Mouse (Mus musculus): ENCODE measurements around the gene Plek. TPM values are rescaled to one million over a fixed set of nuclear protein-coding genes. Genes with fewer than 3 reads are reported as not detected.
A peak's percentile ranks its signal among the peaks of the same experiment; 100 is the strongest.
"Not testable (repeated sequence)": the region's sequence is repeated elsewhere in the genome, so short reads cannot be mapped to it uniquely, and the experiment has no call there.

Gene Plek
- polyA plus RNA-seq, 1 experiment from 2014 or later, result 4.4 TPM

GRCm38 (mm10) chr11:17052476-17053049 is 382 bp upstream of the Plek start:
- no peaks in the 10 kb centered on the region for H3K9me3 ChIP-seq (ENCODE audit: control insufficient read depth, low read length)
- DNase-seq (ENCODE audit: low spot score) (no peak), ATAC-seq (ENCODE audit: low read depth) (no peak)
- H3K36me3 ChIP-seq (ENCODE audit: control insufficient read depth, insufficient read depth, low read length), result no peaks in the 10 kb centered on the region
- WGBS, result 13% methylated on average over 6 of the region's 6 CpGs
- H3K9ac ChIP-seq (ENCODE audit: low read depth, low read length), result peak overlapping the region; percentile 71
- peak overlapping the region; percentile 61 for H3K4me3 ChIP-seq (ENCODE audit: low read depth, low read length)
- peak overlapping the region; percentile 60 for H3K27ac ChIP-seq (replicated peaks; ENCODE audit: low read depth, low read length)
- H3K4me1 ChIP-seq (ENCODE audit: control insufficient read depth, insufficient read depth, low read length), result peaks cover 4% of the 10 kb centered on the region; the same call in 1 of the 2 replicates
- no peaks in the 10 kb centered on the region for H3K27me3 ChIP-seq (replicated peaks; ENCODE audit: control insufficient read depth, insufficient read depth, low read length)
- peak overlapping the region; percentile 69 for H3K4me2 ChIP-seq (ENCODE audit: low read depth, low read length)

GRCm38 (mm10) chr11:17045806-17046205 is 6.4 kb downstream of the Plek start:
- ATAC-seq (ENCODE audit: low read depth) (no peak), DNase-seq (ENCODE audit: low spot score) (no peak)
- Histone ChIP-seq H3K36me3 (ENCODE audit: control insufficient read depth, insufficient read depth, low read length) (no peaks in the 10 kb centered on the region), H3K27me3 (replicated peaks; ENCODE audit: control insufficient read depth, insufficient read depth, low read length) (no peaks in the 10 kb centered on the region), H3K9me3 (ENCODE audit: control insufficient read depth, low read length) (no peaks in the 10 kb centered on the region), H3K4me3 (ENCODE audit: low read depth, low read length) (no peak overlapping the region), H3K9ac (ENCODE audit: low read depth, low read length) (no peak overlapping the region), H3K4me2 (ENCODE audit: low read depth, low read length) (no peak overlapping the region), H3K4me1 (ENCODE audit: control insufficient read depth, insufficient read depth, low read length) (no peaks in the 10 kb centered on the region), H3K27ac (replicated peaks; ENCODE audit: low read depth, low read length) (no peak overlapping the region)
- WGBS, result 97% methylated on average over 2 of the region's 2 CpGs

DNA sequence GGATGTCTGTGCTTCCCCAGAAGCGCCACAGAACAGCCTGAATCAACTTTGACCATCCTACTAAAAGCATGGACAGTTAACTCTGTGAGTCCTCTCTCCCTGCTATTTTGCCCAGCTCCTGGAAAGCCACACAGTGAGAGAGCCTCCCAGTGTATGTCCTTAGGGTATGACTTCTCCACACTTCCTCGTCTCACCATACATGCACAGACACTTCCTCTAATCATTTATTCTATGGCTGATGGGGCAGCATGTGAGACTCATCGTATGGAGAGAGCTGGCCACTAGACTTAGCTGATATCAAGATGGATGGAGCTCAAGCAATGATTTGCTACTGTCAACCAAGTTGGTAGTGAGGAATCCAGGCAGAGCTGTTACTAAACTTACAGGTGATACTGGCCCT is 28.2 kb downstream of the Plek start:
- no peak for DNase-seq (ENCODE audit: low spot score)

GRCm38 (mm10) chr11:17023206-17023605 is 29.0 kb downstream of the Plek start:
- ATAC-seq (ENCODE audit: low read depth) (no peak), DNase-seq (ENCODE audit: low spot score) (no peak)
- Histone ChIP-seq H3K4me1 (ENCODE audit: control insufficient read depth, insufficient read depth, low read length) (no peaks in the 10 kb centered on the region), H3K27ac (replicated peaks; ENCODE audit: low read depth, low read length) (no peak overlapping the region), H3K36me3 (ENCODE audit: control insufficient read depth, insufficient read depth, low read length) (no peaks in the 10 kb centered on the region), H3K9ac (ENCODE audit: low read depth, low read length) (no peak overlapping the region), H3K9me3 (ENCODE audit: control insufficient read depth, low read length) (peaks cover 11% of the 10 kb centered on the region; the same call in 1 of the 2 replicates), H3K27me3 (replicated peaks; ENCODE audit: control insufficient read depth, insufficient read depth, low read length) (no peaks in the 10 kb centered on the region), H3K4me2 (ENCODE audit: low read depth, low read length) (no peak overlapping the region), H3K4me3 (ENCODE audit: low read depth, low read length) (no peak overlapping the region)
- WGBS, result 86% methylated on average over 6 of the region's 6 CpGs

More for the DNA sequence above, 28.2 kb downstream of the Plek start:
- Histone ChIP-seq H3K27ac (replicated peaks; ENCODE audit: low read depth, low read length) (no peak overlapping the region), H3K27me3 (replicated peaks; ENCODE audit: control insufficient read depth, insufficient read depth, low read length) (no peaks in the 10 kb centered on the region), H3K4me1 (ENCODE audit: control insufficient read depth, insufficient read depth, low read length) (no peaks in the 10 kb centered on the region), H3K4me3 (ENCODE audit: low read depth, low read length) (no peak overlapping the region), H3K36me3 (ENCODE audit: control insufficient read depth, insufficient read depth, low read length) (no peaks in the 10 kb centered on the region), H3K4me2 (ENCODE audit: low read depth, low read length) (no peak overlapping the region), H3K9ac (ENCODE audit: low read depth, low read length) (no peak overlapping the region), H3K9me3 (ENCODE audit: control insufficient read depth, low read length) (peaks cover 4% of the 10 kb centered on the region; the same call in 1 of the 2 replicates)
- no peak for ATAC-seq (ENCODE audit: low read depth)
- WGBS, result 79% methylated on average over 3 of the region's 3 CpGs

DNA sequence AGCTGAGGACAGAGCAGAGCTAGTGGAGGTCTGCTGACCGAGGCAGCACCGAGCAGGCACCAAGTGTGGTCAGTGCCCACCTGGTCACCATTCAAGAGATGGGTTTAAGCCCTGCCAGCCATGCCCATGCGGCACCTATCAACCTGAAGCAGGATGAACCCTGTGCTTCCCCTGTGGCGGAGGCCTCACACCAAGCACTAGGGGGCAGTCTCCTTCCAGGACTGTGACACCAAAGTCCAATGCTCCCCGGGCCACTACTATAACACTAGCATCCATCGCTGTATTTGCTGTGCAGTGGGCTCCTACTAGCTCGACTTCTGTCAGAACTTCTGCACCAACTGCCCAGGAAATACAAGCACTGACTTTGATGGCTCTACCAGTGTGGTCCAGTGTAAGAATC is 32.9 kb downstream of the Plek start:
- ATAC-seq (ENCODE audit: low read depth), result no peak
- no peak overlapping the region for H3K27ac ChIP-seq (replicated peaks; ENCODE audit: low read depth, low read length)
- peaks cover 18% of the 10 kb centered on the region for H3K9me3 ChIP-seq (ENCODE audit: control insufficient read depth, low read length)
- no peak overlapping the region for H3K9ac ChIP-seq (ENCODE audit: low read depth, low read length)
- no peaks in the 10 kb centered on the region for H3K4me1 ChIP-seq (ENCODE audit: control insufficient read depth, insufficient read depth, low read length)
- no peaks in the 10 kb centered on the region for H3K27me3 ChIP-seq (replicated peaks; ENCODE audit: control insufficient read depth, insufficient read depth, low read length)
- H3K4me3 ChIP-seq (ENCODE audit: low read depth, low read length), result no peak overlapping the region
- no peaks in the 10 kb centered on the region for H3K36me3 ChIP-seq (ENCODE audit: control insufficient read depth, insufficient read depth, low read length)
- DNase-seq (ENCODE audit: low spot score), result no peak
- 83% methylated on average over 7 of the region's 7 CpGs for WGBS
- H3K4me2 ChIP-seq (ENCODE audit: low read depth, low read length), result no peak overlapping the region

DNA sequence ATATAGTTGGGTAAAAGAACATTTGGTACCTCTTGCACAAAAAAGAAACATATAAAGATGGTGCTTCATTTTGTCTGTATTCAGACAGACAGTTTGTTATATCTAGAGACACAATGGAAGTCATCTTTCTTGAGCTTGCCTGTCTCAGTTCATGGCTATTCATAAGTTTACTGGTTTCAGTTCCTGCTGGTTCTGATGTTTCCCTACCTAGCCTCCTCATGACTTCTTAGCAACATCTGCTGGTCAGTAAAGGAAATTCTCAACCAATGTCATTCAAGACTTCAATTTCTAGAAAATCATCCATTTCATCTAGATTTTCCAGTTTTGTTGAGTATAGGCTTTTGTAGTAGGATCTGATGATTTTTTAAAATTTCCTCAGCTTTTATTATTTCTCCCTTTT is 39.2 kb downstream of the Plek start:
- Histone ChIP-seq H3K9me3 (ENCODE audit: control insufficient read depth, low read length) (peaks cover 4% of the 10 kb centered on the region), H3K36me3 (ENCODE audit: control insufficient read depth, insufficient read depth, low read length) (no peaks in the 10 kb centered on the region)

DNA sequence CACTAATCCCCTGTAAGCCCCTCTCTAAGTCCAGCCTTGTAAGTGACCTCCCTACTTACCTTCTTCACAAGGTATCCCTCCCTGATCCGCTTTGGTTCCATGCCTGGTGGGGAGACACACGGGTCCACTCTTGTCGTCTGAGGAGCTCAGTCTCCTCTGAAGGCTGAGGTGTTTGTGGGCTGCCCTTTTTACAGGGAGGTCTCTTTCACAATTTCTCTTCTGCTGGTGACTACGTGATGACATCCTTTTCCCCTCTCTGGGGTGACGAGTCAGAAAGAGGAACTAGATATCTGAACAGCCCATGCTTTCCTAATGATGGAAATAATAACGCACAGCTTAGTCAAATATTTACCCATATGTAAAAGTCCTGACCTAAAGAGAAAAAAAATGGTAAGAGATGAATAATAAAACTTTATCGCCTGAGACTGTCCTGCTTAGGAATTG is 43.7 kb downstream of the Plek start:
- Histone ChIP-seq H3K36me3 (ENCODE audit: control insufficient read depth, insufficient read depth, low read length) (no peaks in the 10 kb centered on the region), H3K4me2 (ENCODE audit: low read depth, low read length) (no peak overlapping the region), H3K9ac (ENCODE audit: low read depth, low read length) (no peak overlapping the region), H3K4me1 (ENCODE audit: control insufficient read depth, insufficient read depth, low read length) (no peaks in the 10 kb centered on the region), H3K9me3 (ENCODE audit: control insufficient read depth, low read length) (no peaks in the 10 kb centered on the region), H3K4me3 (ENCODE audit: low read depth, low read length) (no peak overlapping the region), H3K27ac (replicated peaks; ENCODE audit: low read depth, low read length) (no peak overlapping the region), H3K27me3 (replicated peaks; ENCODE audit: control insufficient read depth, insufficient read depth, low read length) (no peaks in the 10 kb centered on the region)
- WGBS, result 62% methylated on average over 7 of the region's 7 CpGs
- DNase-seq (ENCODE audit: low spot score) (no peak), ATAC-seq (ENCODE audit: low read depth) (no peak)

More for the DNA sequence above, 39.2 kb downstream of the Plek start:
- no peaks in the 10 kb centered on the region for H3K27me3 ChIP-seq (replicated peaks; ENCODE audit: control insufficient read depth, insufficient read depth, low read length)
- no peak overlapping the region for H3K4me3 ChIP-seq (ENCODE audit: low read depth, low read length)
- H3K4me1 ChIP-seq (ENCODE audit: control insufficient read depth, insufficient read depth, low read length), result no peaks in the 10 kb centered on the region
- H3K27ac ChIP-seq (replicated peaks; ENCODE audit: low read depth, low read length), result no peak overlapping the region
- no peak overlapping the region for H3K9ac ChIP-seq (ENCODE audit: low read depth, low read length)
- DNase-seq (ENCODE audit: low spot score) (no peak), ATAC-seq (ENCODE audit: low read depth) (no peak)
- no peak overlapping the region for H3K4me2 ChIP-seq (ENCODE audit: low read depth, low read length)

DNA sequence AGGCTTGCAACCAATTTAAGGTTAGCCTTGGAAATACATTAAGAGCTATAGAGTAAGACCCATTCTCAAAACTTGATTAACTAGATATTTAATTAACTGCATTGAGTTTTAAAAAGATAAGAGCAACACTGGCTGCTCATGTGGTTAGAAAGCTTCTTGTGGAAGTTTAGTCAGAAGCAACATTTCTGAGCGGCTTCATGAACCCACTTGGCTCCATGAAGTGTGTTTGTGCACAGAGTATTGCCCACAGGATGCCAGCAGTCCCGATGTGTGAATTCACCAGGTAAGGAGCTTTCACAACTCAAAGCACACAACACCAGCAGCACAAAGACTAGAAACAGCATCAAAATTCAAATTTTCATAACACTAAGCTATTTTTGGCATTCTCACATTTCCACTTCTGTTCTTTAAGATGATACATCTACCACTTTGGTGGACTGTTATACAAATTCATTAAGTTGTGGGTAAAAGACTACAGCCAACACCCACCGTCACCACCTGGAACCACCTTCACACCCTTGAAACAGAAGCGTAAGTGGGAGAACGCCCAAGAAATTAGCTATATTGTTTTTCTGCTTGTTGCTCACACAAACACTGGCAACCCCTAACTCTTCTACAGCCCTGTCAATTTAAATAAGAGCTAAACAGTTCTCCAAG is 44.5 kb downstream of the Plek start:
- Histone ChIP-seq H3K36me3 (ENCODE audit: control insufficient read depth, insufficient read depth, low read length) (no peaks in the 10 kb centered on the region), H3K27me3 (replicated peaks; ENCODE audit: control insufficient read depth, insufficient read depth, low read length) (no peaks in the 10 kb centered on the region), H3K4me2 (ENCODE audit: low read depth, low read length) (no peak overlapping the region), H3K4me3 (ENCODE audit: low read depth, low read length) (no peak overlapping the region), H3K27ac (replicated peaks; ENCODE audit: low read depth, low read length) (no peak overlapping the region), H3K4me1 (ENCODE audit: control insufficient read depth, insufficient read depth, low read length) (no peaks in the 10 kb centered on the region), H3K9me3 (ENCODE audit: control insufficient read depth, low read length) (no peaks in the 10 kb centered on the region), H3K9ac (ENCODE audit: low read depth, low read length) (no peak overlapping the region)
- DNase-seq (ENCODE audit: low spot score) (no peak), ATAC-seq (ENCODE audit: low read depth) (no peak)
- WGBS, result 82% methylated on average over 5 of the region's 5 CpGs

- H3K27ac ChIP-seq (replicated peaks; ENCODE audit: low read depth, low read length); H3K9me3 ChIP-seq (ENCODE audit: control insufficient read depth, low read length); H3K4me1 ChIP-seq (ENCODE audit: control insufficient read depth, insufficient read depth, low read length); H3K4me3 ChIP-seq (ENCODE audit: low read depth, low read length); ATAC-seq (ENCODE audit: low read depth); H3K4me2 ChIP-seq (ENCODE audit: low read depth, low read length); H3K9ac ChIP-seq (ENCODE audit: low read depth, low read length); DNase-seq (ENCODE audit: low spot score); H3K27me3 ChIP-seq (replicated peaks; ENCODE audit: control insufficient read depth, insufficient read depth, low read length); H3K36me3 ChIP-seq (ENCODE audit: control insufficient read depth, insufficient read depth, low read length): not testable (repeated sequence)
- WGBS, result 72% methylated on average over 2 of the region's 3 CpGs
These were observed 45.7 kb downstream of the Plek start for GRCm38 (mm10) chr11:17006526-17006925.

Data from embryonic facial prominence, embryonic 14.5 days (tissue).